Mouse (Mus musculus) olfactory bulb, adult 2 months (tissue): ENCODE measurements at regions not wholly inside any gene's neighbourhood (a gene's known extent, or its start where the extent isn't known, plus 50 kb on each side); places are given as distances from the start of the nearest gene placed in this dataset.

Experiments used
- CTCF ChIP-seq: fragments of 200-500 bp; IDR thresholded peaks from 2 replicates; pipeline ENCODE4 v1.5.1; 2012; ENCODE audit warnings: low read depth, mild to moderate bottlenecking, low read length, moderate library complexity; ENCODE audit not compliant: insufficient read depth
- POLR2A ChIP-seq: fragments of 200-500 bp; IDR thresholded peaks from 2 replicates; pipeline ENCODE4 v1.6.1; 2012; ENCODE audit warnings: mild to moderate bottlenecking, low read depth, low read length, moderate library complexity; ENCODE audit not compliant: insufficient read depth

DNA sequence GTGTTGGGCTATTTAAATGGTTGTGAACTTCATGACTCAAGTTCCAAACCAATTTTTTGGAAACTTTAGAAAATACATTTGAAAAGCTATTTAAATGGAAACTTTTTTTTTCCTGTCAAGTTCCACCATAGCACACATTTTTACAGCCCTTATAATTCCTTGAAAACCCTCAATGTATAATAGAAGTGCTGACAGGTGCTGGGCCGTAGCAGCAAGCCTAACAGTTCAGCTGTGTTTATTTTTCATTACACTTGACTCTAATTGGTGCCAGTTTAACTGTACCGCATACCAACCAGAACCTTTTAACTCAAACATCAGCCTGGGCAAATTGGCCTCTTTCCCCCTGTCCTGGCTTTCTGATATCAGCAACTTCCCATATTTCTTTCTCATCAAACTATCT is 286.7 kb downstream of the Fam49a start:
- TF ChIP-seq POLR2A = no peak
- no peak for TF ChIP-seq CTCF
